Mouse (Mus musculus): ENCODE data around the gene Plppr3.
"Not testable (repeated sequence)": the region's sequence is repeated elsewhere in the genome, so short reads cannot be mapped to it uniquely, and the experiment has no call there.

Plppr3 gene

GRCm38 (mm10) chr10:79900951-79901410 lies 26.5 kb upstream of the Plppr3 start:
- no peak for DNase-seq (ENCODE audit: low spot score in 2 of 2)

- DNase-seq (ENCODE audit: low spot score in 2 of 2) = no peak
Observed at GRCm38 (mm10) chr10:79897316-79898245, 23.1 kb upstream of the Plppr3 start.

- no peak for DNase-seq (ENCODE audit: low spot score in 2 of 2)
Observed at GRCm38 (mm10) chr10:79896814-79897213, 22.4 kb upstream of the Plppr3 start.

GRCm38 (mm10) chr10:79896306-79896705 lies 21.9 kb upstream of the Plppr3 start:
- no peak for DNase-seq (ENCODE audit: low spot score in 2 of 2)

- peak; percentile 40 to 58 for DNase-seq (ENCODE audit: low spot score in 2 of 2)
Observed at GRCm38 (mm10) chr10:79892451-79893118, 18.2 kb upstream of the Plppr3 start.

GRCm38 (mm10) chr10:79890670-79891069 lies 16.2 kb upstream of the Plppr3 start, which contains the start of gene Cfd:
Gene Cfd, plus strand, starts transcription at chr10:79890853.
- no peak for DNase-seq (ENCODE audit: low spot score in 2 of 2)

- no peak for DNase-seq (ENCODE audit: low spot score in 2 of 2)
Observed at GRCm38 (mm10) chr10:79889386-79889785, 15.0 kb upstream of the Plppr3 start.

- DNase-seq (ENCODE audit: low spot score in 2 of 2) = no peak
Observed at GRCm38 (mm10) chr10:79886611-79887010, 12.2 kb upstream of the Plppr3 start.

- no peak for DNase-seq (ENCODE audit: low spot score in 2 of 2)
Observed at GRCm38 (mm10) chr10:79886054-79886453, 11.6 kb upstream of the Plppr3 start, which contains the start of gene Elane. Gene Elane, plus strand, starts transcription at chr10:79886247.

GRCm38 (mm10) chr10:79884938-79885337 lies 10.5 kb upstream of the Plppr3 start:
- not testable (repeated sequence) for DNase-seq (ENCODE audit: low spot score in 2 of 2)

GRCm38 (mm10) chr10:79884446-79884845 lies 10.0 kb upstream of the Plppr3 start:
- no peak for DNase-seq (ENCODE audit: low spot score in 2 of 2)

- DNase-seq (ENCODE audit: low spot score in 2 of 2) = peak; percentile 62 to 72
Observed at GRCm38 (mm10) chr10:79883297-79884084, 9.1 kb upstream of the Plppr3 start.

- no peak for DNase-seq (ENCODE audit: low spot score in 2 of 2)
Observed at GRCm38 (mm10) chr10:79881981-79882380, 7.5 kb upstream of the Plppr3 start.

GRCm38 (mm10) chr10:79880721-79881120 lies 6.3 kb upstream of the Plppr3 start:
- no peak for DNase-seq (ENCODE audit: low spot score in 2 of 2)

- DNase-seq (ENCODE audit: low spot score in 2 of 2) = no peak
Observed at GRCm38 (mm10) chr10:79879527-79879926, 5.1 kb upstream of the Plppr3 start.

- no peak for DNase-seq (ENCODE audit: low spot score in 2 of 2)
Observed at GRCm38 (mm10) chr10:79877757-79878156, 3.3 kb upstream of the Plppr3 start.

GRCm38 (mm10) chr10:79877174-79877573 lies 2.7 kb upstream of the Plppr3 start:
- DNase-seq (ENCODE audit: low spot score in 2 of 2) = no peak

GRCm38 (mm10) chr10:79873715-79874289 lies 632 bp downstream of the Plppr3 start:
- DNase-seq (ENCODE audit: low spot score in 2 of 2) = no peak

- no peak for DNase-seq (ENCODE audit: low spot score in 2 of 2)
Observed at GRCm38 (mm10) chr10:79873313-79873712, 1.1 kb downstream of the Plppr3 start.

- no peak for DNase-seq (ENCODE audit: low spot score in 2 of 2)
Observed at GRCm38 (mm10) chr10:79872862-79873261, 1.6 kb downstream of the Plppr3 start.

- DNase-seq (ENCODE audit: low spot score in 2 of 2) = no peak
Observed at GRCm38 (mm10) chr10:79871845-79872244, 2.6 kb downstream of the Plppr3 start.

All from urinary bladder, adult 18-20 months (tissue).